Mouse (Mus musculus) heart, adult 2 months (tissue): ENCODE data around the gene Agt. TPM values are rescaled to one million over a fixed set of nuclear protein-coding genes. Genes with fewer than 3 reads are reported as not detected.

Source experiments
- DNase-seq, 2 experiments: peaks; one replicate each; pipeline ENCODE4 v3.0.0; 2021
- H3K27ac ChIP-seq: fragments of 200-600 bp; 2 replicates; pipeline ENCODE4 v1.8.1; 2022
- H3K27me3 ChIP-seq: fragments of 200-500 bp; 2 replicates; pipeline ENCODE4 v1.6.1; 2012; ENCODE audit warnings: mild to moderate bottlenecking, low read length, inconsistent platforms, mixed read lengths; ENCODE audit not compliant: control insufficient read depth, insufficient read depth
- H3K36me3 ChIP-seq: fragments of 200-500 bp; 2 replicates; pipeline ENCODE4 v1.6.1; 2012; ENCODE audit warnings: low read length, inconsistent platforms; ENCODE audit not compliant: control insufficient read depth, insufficient read depth
- H3K4me1 ChIP-seq: fragments of 200-500 bp; 2 replicates; pipeline ENCODE4 v1.6.1; 2011; ENCODE audit warnings: low read length; ENCODE audit not compliant: control insufficient read depth, insufficient read depth
- H3K4me3 ChIP-seq: fragments of 200-600 bp; 2 replicates; pipeline ENCODE4 v1.8.1; 2022
- H3K79me2 ChIP-seq: fragments of 200-500 bp; replicated peaks from 2 replicates; pipeline ENCODE4 v1.6.1; 2012; ENCODE audit warnings: mild to moderate bottlenecking, inconsistent platforms, low read length, moderate library complexity, mixed read lengths; ENCODE audit not compliant: control insufficient read depth, insufficient read depth
- H3K9ac ChIP-seq: fragments of 200-500 bp; 2 replicates; pipeline ENCODE4 v1.6.1; 2012; ENCODE audit warnings: low read depth, mild to moderate bottlenecking, control low read depth, inconsistent platforms, low read length, mixed read lengths
- CTCF ChIP-seq: fragments of 200-600 bp; IDR thresholded peaks from 2 replicates; pipeline ENCODE4 v1.8.1; 2022; ENCODE audit warnings: antibody characterized with exemption, mild to moderate bottlenecking, moderate library complexity
- EP300 ChIP-seq: fragments of 200-500 bp; IDR thresholded peaks from 2 replicates; pipeline ENCODE4 v1.6.1; 2011; ENCODE audit warnings: low read depth, low read length, control low read depth; ENCODE audit not compliant: insufficient read depth
- POLR2A ChIP-seq: fragments of 200-500 bp; IDR thresholded peaks from 2 replicates; pipeline ENCODE4 v1.6.1; 2011; ENCODE audit warnings: mild to moderate bottlenecking, low read depth, low read length, control low read depth; ENCODE audit not compliant: insufficient read depth
- WGBS: fragments of 180-500 bp; shearing (Covaris S2); methylation state at CpG from one replicate; pipeline ENCODE4 v1.1.7; 2018; 5-methylcytosine and 5-hydroxymethylcytosine counted together
- intact Hi-C: fragments of 180-260 bp; cut with DNase I; formaldehyde crosslinking; loops from one replicate; pipeline ENCODE4 v1.15.1; 2025
- polyA plus RNA-seq: library from polyadenylated mRNA; depleted of rRNA; stranded (reverse); fragments of >200 nt; gene quantifications from 2 replicates; pipeline ENCODE4 v1.2.3, GENCODE M21; 2012
- total RNA-seq, 2 experiments: library from RNA; stranded (reverse); gene quantifications; 2 replicates each; pipeline ENCODE4 v1.2.3; 2021

The Agt gene
- total and polyA plus RNA-seq, 3 experiments = 9.4 to 10.5 (median 10.3) TPM

GRCm38 (mm10) chr8:124557476-124557875 is 12.0 kb downstream of the Agt start:
- DNase-seq = no peak
- no peaks in the 10 kb centered on the region for H3K36me3 ChIP-seq
- H3K9ac ChIP-seq = no peak overlapping the region
- H3K27me3 ChIP-seq = no peaks in the 10 kb centered on the region
- H3K79me2 ChIP-seq = no peaks in the 10 kb centered on the region
- H3K4me1 ChIP-seq = no peaks in the 10 kb centered on the region
- TF ChIP-seq CTCF = no peak
- intact Hi-C loops = no loop called here
- H3K27ac ChIP-seq = no peak overlapping the region
- 41% methylated on average over 5 of the region's 5 CpGs for WGBS
- no peak overlapping the region for H3K4me3 ChIP-seq

GRCm38 (mm10) chr8:124556658-124557057 is 12.8 kb downstream of the Agt start:
- intact Hi-C loops = no loop called here
- DNase-seq = no peak
- TF ChIP-seq CTCF (no peak), POLR2A (no peak), EP300 (no peak)
- Histone ChIP-seq H3K4me1 (no peaks in the 10 kb centered on the region), H3K36me3 (no peaks in the 10 kb centered on the region), H3K9ac (no peak overlapping the region), H3K4me3 (no peak overlapping the region), H3K27me3 (no peaks in the 10 kb centered on the region), H3K27ac (no peak overlapping the region), H3K79me2 (no peaks in the 10 kb centered on the region)
- WGBS = 86% methylated on average over 13 of the region's 13 CpGs

- Histone ChIP-seq H3K9ac (no peak overlapping the region), H3K36me3 (no peaks in the 10 kb centered on the region), H3K4me1 (no peaks in the 10 kb centered on the region), H3K27me3 (no peaks in the 10 kb centered on the region), H3K79me2 (no peaks in the 10 kb centered on the region), H3K27ac (no peak overlapping the region), H3K4me3 (no peak overlapping the region)
- TF ChIP-seq POLR2A (no peak), EP300 (no peak), CTCF (no peak)
- intact Hi-C loops = no loop called here
- no peak for DNase-seq
- WGBS = 82% methylated on average over 7 of the region's 7 CpGs
Measured at GRCm38 (mm10) chr8:124556164-124556563, 13.3 kb downstream of the Agt start.

GRCm38 (mm10) chr8:124555113-124555750 is 14.3 kb downstream of the Agt start:
- Histone ChIP-seq H3K36me3 (no peaks in the 10 kb centered on the region), H3K4me1 (no peaks in the 10 kb centered on the region), H3K79me2 (no peaks in the 10 kb centered on the region), H3K4me3 (no peak overlapping the region), H3K9ac (no peak overlapping the region), H3K27ac (no peak overlapping the region), H3K27me3 (no peaks in the 10 kb centered on the region)
- intact Hi-C loops = no loop called here
- 93% methylated on average over 7 of the region's 7 CpGs for WGBS
- no peak for TF ChIP-seq CTCF
- TF ChIP-seq POLR2A = no peak
- no peak for TF ChIP-seq EP300
- no peak for DNase-seq

GRCm38 (mm10) chr8:124551011-124551661 is 18.4 kb downstream of the Agt start:
- intact Hi-C loops = no loop called here
- H3K36me3 ChIP-seq = no peaks in the 10 kb centered on the region
- no peaks in the 10 kb centered on the region for H3K79me2 ChIP-seq

GRCm38 (mm10) chr8:124548187-124548586 is 21.3 kb downstream of the Agt start:
- 57% methylated on average over 1 of the region's 1 CpGs for WGBS
- intact Hi-C loops = no loop called here
- Histone ChIP-seq H3K27ac (no peak overlapping the region), H3K4me3 (no peak overlapping the region), H3K36me3 (no peaks in the 10 kb centered on the region), H3K4me1 (no peaks in the 10 kb centered on the region), H3K9ac (no peak overlapping the region), H3K27me3 (no peaks in the 10 kb centered on the region), H3K79me2 (no peaks in the 10 kb centered on the region)
- DNase-seq = no peak
- TF ChIP-seq EP300 = no peak
- no peak for TF ChIP-seq POLR2A
- TF ChIP-seq CTCF = no peak

More at GRCm38 (mm10) chr8:124551011-124551661, 18.4 kb downstream of the Agt start:
- no peak for DNase-seq
- Histone ChIP-seq H3K4me3 (no peak overlapping the region), H3K27ac (no peak overlapping the region), H3K27me3 (no peaks in the 10 kb centered on the region), H3K4me1 (no peaks in the 10 kb centered on the region), H3K9ac (no peak overlapping the region)
- WGBS = 93% methylated on average over 15 of the region's 15 CpGs
- TF ChIP-seq POLR2A (no peak), CTCF (no peak), EP300 (no peak)
